Mouse (Mus musculus) myocyte (in vitro differentiated cells): ENCODE measurements around the gene Rnf145.

Experiments used
- CEBPB ChIP-seq: IDR thresholded peaks from 2 replicates; pipeline ENCODE4 v1.6.1; 2011; ENCODE audit warnings: mild to moderate bottlenecking, moderate library complexity; ENCODE audit not compliant: poor library complexity, insufficient read depth, severe bottlenecking
- E2F4 ChIP-seq: IDR thresholded peaks from one replicate; pipeline ENCODE4 v1.6.1; 2011; ENCODE audit warnings: mild to moderate bottlenecking, control low read depth, moderate library complexity; ENCODE audit not compliant: insufficient read depth
- MAX ChIP-seq: IDR thresholded peaks from one replicate; pipeline ENCODE4 v1.6.1; 2011; ENCODE audit warnings: low read depth, mild to moderate bottlenecking, control low read depth
- POLR2A ChIP-seq: IDR thresholded peaks from one replicate; pipeline ENCODE4 v1.6.1; 2011; ENCODE audit warnings: low read depth, mild to moderate bottlenecking, control low read depth, moderate library complexity; ENCODE audit not compliant: insufficient read length
- POLR2AphosphoS2 ChIP-seq: IDR thresholded peaks from one replicate; pipeline ENCODE4 v1.6.1; 2011; ENCODE audit warnings: low read depth, control low read depth; ENCODE audit not compliant: insufficient read length
- REST ChIP-seq: IDR thresholded peaks from one replicate; pipeline ENCODE4 v1.6.1; 2011; ENCODE audit warnings: mild to moderate bottlenecking, control low read depth, moderate library complexity; ENCODE audit not compliant: insufficient read depth, insufficient read length
- TCF12 ChIP-seq: IDR thresholded peaks from one replicate; pipeline ENCODE4 v1.6.1; 2011; ENCODE audit warnings: mild to moderate bottlenecking, control low read depth; ENCODE audit not compliant: poor library complexity, insufficient read depth, severe bottlenecking
- TCF3 ChIP-seq: IDR thresholded peaks from one replicate; pipeline ENCODE4 v1.6.1; 2011; ENCODE audit warnings: low read depth, control low read depth; ENCODE audit not compliant: insufficient read length
- USF1 ChIP-seq: IDR thresholded peaks from one replicate; pipeline ENCODE4 v1.6.1; 2011; ENCODE audit warnings: low read depth, mild to moderate bottlenecking, control low read depth, moderate library complexity

DNA sequence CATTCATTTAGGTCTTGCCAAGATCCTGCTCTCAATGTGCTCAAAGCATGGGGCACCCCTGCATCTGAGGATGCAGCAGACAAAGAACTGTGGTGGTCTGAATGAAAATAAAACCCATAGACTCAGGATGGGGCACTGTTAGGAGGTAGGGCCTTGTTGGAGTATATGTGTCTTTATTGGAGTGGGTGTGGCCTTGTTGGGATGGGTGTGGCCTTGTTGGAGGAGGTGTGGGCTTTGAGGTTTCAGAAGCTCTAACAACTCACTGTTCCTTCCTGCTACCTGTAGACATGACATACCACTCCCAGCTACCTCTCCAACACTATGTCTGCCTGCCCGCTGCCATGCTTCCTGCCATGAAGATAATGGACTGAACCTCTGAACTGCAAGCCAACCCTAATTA, 29.6 kb upstream of the Rnf145 start:
- TF ChIP-seq MAX = no peak
- no peak for TF ChIP-seq TCF12
- no peak for TF ChIP-seq POLR2A
- no peak for TF ChIP-seq TCF3
- TF ChIP-seq REST = no peak
- TF ChIP-seq E2F4 = no peak
- no peak for TF ChIP-seq USF1
- no peak for TF ChIP-seq POLR2AphosphoS2
- TF ChIP-seq CEBPB = no peak
